Mouse (Mus musculus) forebrain, postnatal 0 days (tissue): ENCODE results near the gene Slfn8. TPM values are rescaled to one million over a fixed set of nuclear protein-coding genes. Genes with fewer than 3 reads are reported as not detected.

Source experiments
- ATAC-seq: fragments of 200-750 bp; cut with Nextera tagmentation; 2 replicates; pipeline ENCODE4 v1.8.0; 2017; ENCODE audit warnings: mild to moderate bottlenecking, moderate library complexity
- DNase-seq: peaks from one replicate; pipeline ENCODE4 v3.0.0-alpha.2; 2015
- H3K27ac ChIP-seq: fragments of 300-500 bp; sonication (generic); 2 replicates; pipeline ENCODE4 v1.5.1; 2014; ENCODE audit warnings: low read depth, mild to moderate bottlenecking, antibody characterized with exemption, low read length, moderate library complexity, mixed read lengths
- H3K27me3 ChIP-seq: fragments of 300-500 bp; sonication (generic); 2 replicates; pipeline ENCODE4 v1.6.1; 2014; ENCODE audit warnings: mild to moderate bottlenecking, low read length, mixed read lengths; ENCODE audit not compliant: insufficient read depth
- H3K36me3 ChIP-seq: fragments of 300-500 bp; sonication (generic); 2 replicates; pipeline ENCODE4 v1.6.1; 2014; ENCODE audit warnings: mild to moderate bottlenecking, moderate library complexity; ENCODE audit not compliant: insufficient read depth
- H3K4me1 ChIP-seq: fragments of 300-500 bp; sonication (generic); 2 replicates; pipeline ENCODE4 v1.6.1; 2014; ENCODE audit warnings: antibody characterized with exemption; ENCODE audit not compliant: insufficient read depth
- H3K4me2 ChIP-seq: fragments of 300-500 bp; sonication (generic); 2 replicates; pipeline ENCODE4 v1.6.1; 2014; ENCODE audit warnings: low read depth, mild to moderate bottlenecking, moderate library complexity
- H3K4me3 ChIP-seq: fragments of 300-500 bp; sonication (generic); 2 replicates; pipeline ENCODE4 v1.5.1; 2014; ENCODE audit warnings: low read depth, low read length, mixed read lengths
- H3K9ac ChIP-seq: fragments of 300-500 bp; sonication (generic); 2 replicates; pipeline ENCODE4 v1.6.1; 2014; ENCODE audit warnings: mild to moderate bottlenecking
- H3K9me3 ChIP-seq: fragments of 300-500 bp; sonication (generic); 2 replicates; pipeline ENCODE4 v1.6.1; 2016; ENCODE audit warnings: low read length
- CTCF ChIP-seq: sonication (generic); IDR thresholded peaks from 2 replicates; pipeline ENCODE4 v1.5.1; 2016; ENCODE audit warnings: antibody characterized with exemption, control low read depth, low read depth
- WGBS: fragments of 180-500 bp; shearing (Covaris S2); extraction: QIAGEN DNeasy Blood & Tissue Kit; methylation state at CpG from one replicate; pipeline ENCODE4 v1.1.7; 2014; 5-methylcytosine and 5-hydroxymethylcytosine counted together
- polyA plus RNA-seq: library from polyadenylated mRNA; unstranded; fragments of >200 nt; fragmentation: Nextera tagmentation; extraction: Ambion mirVana; gene quantifications from 2 replicates; pipeline ENCODE4 v1.2.1, GENCODE M21; 2015
- total RNA-seq: library from RNA; depleted of rRNA; stranded (reverse); fragments of >200 nt; gene quantifications from 2 replicates; pipeline ENCODE4 v1.2.3, GENCODE M21; 2014

Slfn8 gene
- total and polyA plus RNA-seq, 2 experiments from 2014 or later = 0.27 to 0.29 TPM

DNA sequence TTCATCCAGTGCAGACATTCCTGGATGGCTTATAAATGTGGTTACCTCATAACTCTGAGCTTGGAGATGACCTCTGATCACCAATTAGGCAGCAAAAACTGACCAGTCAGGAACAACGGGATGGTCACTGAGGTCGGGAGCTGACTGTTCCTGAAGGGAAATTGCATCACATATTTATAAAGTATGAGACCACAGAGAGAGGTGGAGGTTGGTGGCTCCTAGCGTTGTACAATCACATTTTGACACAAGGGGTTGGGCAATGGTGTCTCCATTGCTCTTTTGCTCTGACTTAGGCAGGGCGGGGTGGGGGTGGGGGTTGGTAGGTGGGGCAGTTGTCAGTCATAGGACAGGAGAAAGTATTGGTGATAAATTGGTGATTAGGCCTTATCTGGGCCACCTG is 42.5 kb upstream of the Slfn8 start:
- no peaks in the 10 kb centered on the region for H3K27me3 ChIP-seq
- no peak overlapping the region for H3K9ac ChIP-seq
- no peak overlapping the region for H3K4me3 ChIP-seq
- DNase-seq (no peak), ATAC-seq (no peak)
- no peak for TF ChIP-seq CTCF
- no peaks in the 10 kb centered on the region for H3K9me3 ChIP-seq
- H3K4me2 ChIP-seq = no peak overlapping the region
- 87% methylated on average over 4 of the region's 4 CpGs for WGBS
- H3K4me1 ChIP-seq = no peaks in the 10 kb centered on the region
- no peaks in the 10 kb centered on the region for H3K36me3 ChIP-seq
- no peak overlapping the region for H3K27ac ChIP-seq

DNA sequence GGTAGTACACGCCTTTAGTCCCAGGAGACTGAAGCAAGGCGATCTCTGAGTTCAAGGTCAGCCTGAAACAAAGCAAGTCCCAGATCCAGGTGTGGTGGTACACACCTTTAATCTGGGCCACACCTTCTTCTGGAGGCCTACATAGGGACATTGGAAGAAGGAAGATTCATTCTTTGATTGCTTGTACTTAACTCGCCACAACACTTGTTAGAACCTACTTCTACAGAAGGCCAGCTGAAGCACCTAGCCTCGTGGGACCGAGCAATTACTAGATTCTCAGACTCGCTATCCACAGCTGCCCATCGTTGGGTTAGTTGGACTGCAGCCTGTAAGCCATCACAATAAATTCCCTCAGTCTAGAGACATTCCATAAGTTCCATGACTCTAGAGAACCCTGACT is 41.2 kb upstream of the Slfn8 start:
- Histone ChIP-seq H3K9me3 (no peaks in the 10 kb centered on the region), H3K36me3 (no peaks in the 10 kb centered on the region), H3K27ac (no peak overlapping the region), H3K27me3 (no peaks in the 10 kb centered on the region), H3K4me2 (no peak overlapping the region), H3K4me1 (no peaks in the 10 kb centered on the region), H3K9ac (no peak overlapping the region), H3K4me3 (no peak overlapping the region)
- WGBS = 92% methylated on average over 7 of the region's 7 CpGs
- DNase-seq = no peak
- ATAC-seq = no peak
- no peak for TF ChIP-seq CTCF

DNA sequence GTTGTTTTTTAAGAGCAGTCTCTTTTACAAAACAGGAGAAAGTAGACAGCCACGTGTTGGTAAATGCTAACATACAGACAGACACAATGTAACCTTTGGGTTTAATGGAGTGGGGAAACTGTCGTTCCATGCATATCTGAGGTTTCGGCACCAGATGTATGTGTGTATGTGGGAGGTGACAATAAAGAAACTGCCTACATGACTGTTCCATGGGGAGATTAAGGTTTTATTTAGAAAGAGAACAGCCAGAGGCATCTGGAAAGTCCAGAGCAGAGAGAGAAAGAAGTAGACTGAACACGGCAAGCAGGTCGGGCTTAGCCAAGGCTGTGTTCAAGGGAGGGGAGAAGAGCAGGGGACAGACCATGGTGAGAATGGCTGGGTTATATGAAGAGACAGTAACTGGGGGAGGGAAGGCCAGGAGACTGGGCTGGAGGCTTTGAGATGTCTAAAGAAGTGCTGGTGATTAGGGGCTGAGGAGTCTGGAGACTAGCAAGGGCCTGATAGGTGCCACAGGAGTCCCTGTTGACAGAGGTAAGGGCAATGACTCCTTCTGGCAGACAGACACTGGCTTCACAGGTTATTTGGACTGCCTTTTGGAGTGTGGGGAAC is 39.9 kb upstream of the Slfn8 start:
- Histone ChIP-seq H3K4me3 (no peak overlapping the region), H3K4me2 (no peak overlapping the region), H3K27ac (no peak overlapping the region), H3K27me3 (no peaks in the 10 kb centered on the region), H3K4me1 (no peaks in the 10 kb centered on the region), H3K9ac (no peak overlapping the region), H3K36me3 (no peaks in the 10 kb centered on the region), H3K9me3 (no peaks in the 10 kb centered on the region)
- ATAC-seq (no peak), DNase-seq (no peak)
- no peak for TF ChIP-seq CTCF
- WGBS = 76% methylated on average over 5 of the region's 5 CpGs

DNA sequence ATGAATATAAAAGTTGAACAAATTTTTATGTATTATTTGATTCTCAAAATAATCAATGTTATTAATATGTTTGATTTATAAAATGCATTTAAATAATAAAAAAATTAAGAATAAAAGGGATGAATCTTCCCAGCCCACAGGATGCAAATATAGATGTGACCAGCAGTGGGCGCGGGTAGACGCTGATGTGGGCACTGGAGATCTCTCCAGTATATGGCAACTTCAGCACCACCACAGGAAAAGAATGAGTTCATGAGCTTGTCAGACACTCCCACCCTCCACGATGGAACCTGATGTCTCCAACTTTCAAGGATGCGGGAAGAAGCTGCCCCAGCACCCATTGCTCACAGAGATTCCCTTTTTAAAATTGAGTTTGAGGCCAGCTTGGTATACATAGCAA is 37.3 kb upstream of the Slfn8 start:
- peak; percentile 77 for TF ChIP-seq CTCF
- Histone ChIP-seq H3K4me3 (no peak overlapping the region), H3K9ac (no peak overlapping the region), H3K36me3 (no peaks in the 10 kb centered on the region), H3K4me2 (no peak overlapping the region), H3K9me3 (no peaks in the 10 kb centered on the region), H3K27ac (no peak overlapping the region), H3K27me3 (no peaks in the 10 kb centered on the region), H3K4me1 (no peaks in the 10 kb centered on the region)
- 5% methylated on average over 5 of the region's 5 CpGs for WGBS
- DNase-seq (peak; percentile 58), ATAC-seq (no peak)

DNA sequence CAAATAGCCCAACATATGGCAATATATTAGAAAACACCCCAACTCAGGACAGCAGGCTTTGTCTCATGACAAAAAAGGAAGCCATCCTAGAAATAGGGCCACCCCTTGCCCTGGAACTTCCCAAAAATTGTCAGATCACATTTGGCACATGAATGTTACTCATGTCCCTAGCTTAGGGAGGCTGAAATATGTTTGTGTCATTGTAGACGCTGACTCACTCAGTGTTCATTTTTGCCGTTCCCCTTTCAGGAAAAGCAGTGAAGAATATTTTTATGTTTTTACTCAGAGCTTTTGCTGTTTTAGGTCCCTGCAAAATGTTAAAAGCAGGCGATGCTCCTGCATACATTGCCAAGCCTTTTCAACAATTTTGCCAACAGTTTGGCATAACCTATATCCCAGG is 25.0 kb upstream of the Slfn8 start:
- ATAC-seq (no peak), DNase-seq (no peak)
- Histone ChIP-seq H3K27ac (no peak overlapping the region), H3K27me3 (no peaks in the 10 kb centered on the region), H3K4me3 (no peak overlapping the region), H3K4me2 (no peak overlapping the region), H3K36me3 (no peaks in the 10 kb centered on the region), H3K9ac (no peak overlapping the region), H3K9me3 (no peaks in the 10 kb centered on the region), H3K4me1 (no peaks in the 10 kb centered on the region)
- TF ChIP-seq CTCF = no peak
- 81% methylated on average over 3 of the region's 3 CpGs for WGBS

DNA sequence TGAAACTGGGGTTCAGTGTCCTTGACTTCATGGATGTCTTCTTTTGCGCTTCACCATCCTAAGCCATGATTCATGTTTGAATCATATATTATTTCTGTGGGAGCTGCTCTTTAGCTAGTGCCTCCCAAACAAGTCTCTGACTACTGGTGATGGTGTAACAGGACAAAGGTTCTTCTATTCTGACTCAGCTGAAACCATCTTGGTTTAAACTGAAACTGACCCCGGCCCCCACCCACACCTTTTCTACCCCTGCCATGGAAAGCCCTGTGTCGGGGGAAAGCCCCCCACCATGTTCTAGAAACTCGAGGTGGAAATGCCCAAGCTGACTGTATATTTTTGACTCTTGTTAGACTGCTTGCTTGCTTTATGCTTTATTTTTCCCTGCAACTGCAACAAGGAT is 23.3 kb upstream of the Slfn8 start:
- Histone ChIP-seq H3K27me3 (no peaks in the 10 kb centered on the region), H3K9ac (no peak overlapping the region), H3K9me3 (no peaks in the 10 kb centered on the region), H3K27ac (no peak overlapping the region), H3K4me1 (no peaks in the 10 kb centered on the region), H3K36me3 (no peaks in the 10 kb centered on the region), H3K4me2 (no peak overlapping the region), H3K4me3 (no peak overlapping the region)
- ATAC-seq = no peak
- no peak for DNase-seq
- no peak for TF ChIP-seq CTCF
- 83% methylated on average over 4 of the region's 4 CpGs for WGBS

DNA sequence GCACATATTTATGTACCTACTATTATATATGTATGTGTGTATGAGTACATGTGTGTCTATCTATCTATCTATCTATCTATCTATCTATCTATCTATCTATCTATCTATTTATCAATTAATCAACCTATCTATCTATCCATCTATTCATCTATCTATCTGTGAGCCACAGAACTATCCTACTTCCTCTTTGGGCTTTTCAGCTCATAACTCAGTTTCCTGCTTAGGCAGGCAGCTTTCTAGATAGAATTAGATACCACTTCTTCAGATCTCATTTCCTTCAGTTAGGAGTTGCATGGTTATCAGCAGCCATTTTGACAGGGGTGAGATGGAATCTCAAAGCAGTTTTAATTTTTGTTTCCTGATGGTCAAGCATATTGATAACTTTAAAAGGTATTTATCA is 20.4 kb upstream of the Slfn8 start:
- no peaks in the 10 kb centered on the region for H3K36me3 ChIP-seq
- H3K4me1 ChIP-seq = no peaks in the 10 kb centered on the region
- no peaks in the 10 kb centered on the region for H3K27me3 ChIP-seq
- ATAC-seq (no peak), DNase-seq (no peak)
- no peaks in the 10 kb centered on the region for H3K9me3 ChIP-seq
- TF ChIP-seq CTCF = no peak
- H3K4me2 ChIP-seq = no peak overlapping the region
- no peak overlapping the region for H3K4me3 ChIP-seq
- no peak overlapping the region for H3K27ac ChIP-seq
- H3K9ac ChIP-seq = no peak overlapping the region

DNA sequence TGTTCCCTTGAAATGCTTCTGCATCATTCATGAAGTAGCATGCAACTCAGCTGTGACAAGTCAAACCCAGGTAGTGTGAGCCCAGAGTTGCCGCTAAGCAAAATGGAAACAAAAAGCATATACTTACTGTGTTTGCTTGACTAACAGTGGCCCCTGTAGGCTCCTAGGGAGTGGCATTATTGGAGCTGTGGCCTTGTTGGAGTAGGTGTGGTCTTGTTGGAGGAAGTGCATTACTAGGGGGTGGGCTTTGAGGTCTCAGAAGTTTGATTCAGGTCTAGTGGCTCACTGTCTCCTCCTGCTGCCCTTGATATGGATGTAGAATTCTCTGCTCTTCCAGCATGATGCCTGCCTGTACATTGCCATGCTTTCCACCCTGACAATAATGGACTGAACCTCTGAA is 19.7 kb upstream of the Slfn8 start:
- no peaks in the 10 kb centered on the region for H3K4me1 ChIP-seq
- H3K4me3 ChIP-seq = no peak overlapping the region
- no peaks in the 10 kb centered on the region for H3K27me3 ChIP-seq
- no peak for ATAC-seq
- no peaks in the 10 kb centered on the region for H3K36me3 ChIP-seq
- 11% methylated on average over 1 of the region's 1 CpGs for WGBS
- no peak overlapping the region for H3K27ac ChIP-seq
- H3K4me2 ChIP-seq = no peak overlapping the region
- TF ChIP-seq CTCF = no peak
- H3K9ac ChIP-seq = no peak overlapping the region
- H3K9me3 ChIP-seq = no peaks in the 10 kb centered on the region
- DNase-seq = no peak
